Mouse (Mus musculus) heart, postnatal 0 days (tissue): ENCODE results near the gene Plcg2. TPM values are rescaled to one million over a fixed set of nuclear protein-coding genes. Genes with fewer than 3 reads are reported as not detected.

ENCODE experiments used
- ATAC-seq: fragments of 200-750 bp; cut with Nextera tagmentation; 2 replicates; pipeline ENCODE4 v1.8.0; 2017; ENCODE audit warnings: low read depth, moderate number of reproducible peaks, moderate library complexity; ENCODE audit not compliant: insufficient read depth
- DNase-seq: peaks from one replicate; pipeline ENCODE4 v3.0.0-alpha.2; 2016; ENCODE audit warnings: low spot score
- H3K27ac ChIP-seq: fragments of 300-500 bp; sonication (generic); 2 replicates; pipeline ENCODE4 v1.5.1; 2014; ENCODE audit warnings: low read depth, mild to moderate bottlenecking
- H3K27me3 ChIP-seq: fragments of 300-500 bp; sonication (generic); 2 replicates; pipeline ENCODE4 v1.6.1; 2014; ENCODE audit warnings: low read length, mixed read lengths; ENCODE audit not compliant: control insufficient read depth, insufficient read depth
- H3K36me3 ChIP-seq: fragments of 300-500 bp; sonication (generic); replicated peaks from 2 replicates; pipeline ENCODE4 v1.6.1; 2014; ENCODE audit warnings: low read length, mixed read lengths; ENCODE audit not compliant: control insufficient read depth, insufficient read depth
- H3K4me1 ChIP-seq: fragments of 300-500 bp; sonication (generic); 2 replicates; pipeline ENCODE4 v1.6.1; 2014; ENCODE audit warnings: antibody characterized with exemption; ENCODE audit not compliant: control insufficient read depth, insufficient read depth
- H3K4me2 ChIP-seq: fragments of 300-500 bp; sonication (generic); 2 replicates; pipeline ENCODE4 v1.6.1; 2014; ENCODE audit warnings: low read depth, mild to moderate bottlenecking, low read length, moderate library complexity
- H3K4me3 ChIP-seq: fragments of 300-500 bp; sonication (generic); 2 replicates; pipeline ENCODE4 v1.5.1; 2014; ENCODE audit warnings: low read depth, low read length
- H3K9ac ChIP-seq: fragments of 300-500 bp; sonication (generic); replicated peaks from 2 replicates; pipeline ENCODE4 v1.6.1; 2014; ENCODE audit warnings: low read depth, low read length, mixed read lengths
- H3K9me3 ChIP-seq: fragments of 300-500 bp; sonication (generic); replicated peaks from 2 replicates; pipeline ENCODE4 v1.6.1; 2016; ENCODE audit warnings: low read length; ENCODE audit not compliant: control insufficient read depth
- CTCF ChIP-seq: IDR thresholded peaks from 2 replicates; pipeline ENCODE4 v1.5.1; 2016; ENCODE audit warnings: antibody characterized with exemption, control low read depth, low read depth
- EP300 ChIP-seq: IDR thresholded peaks from 2 replicates; pipeline ENCODE4 v1.6.1; 2016; ENCODE audit warnings: antibody characterized with exemption, low read depth
- WGBS: fragments of 180-500 bp; shearing (Covaris S2); extraction: QIAGEN DNeasy Blood & Tissue Kit; methylation state at CpG from one replicate; pipeline ENCODE4 v1.1.7; 2014; 5-methylcytosine and 5-hydroxymethylcytosine counted together
- polyA plus RNA-seq: library from polyadenylated mRNA; unstranded; fragments of >200 nt; fragmentation: Nextera tagmentation; extraction: Ambion mirVana; gene quantifications from 2 replicates; pipeline ENCODE4 v1.2.1, GENCODE M21; 2015
- total RNA-seq: library from RNA; depleted of rRNA; stranded (reverse); fragments of >200 nt; gene quantifications from 2 replicates; pipeline ENCODE4 v1.2.3, GENCODE M21; 2014; ENCODE audit warnings: low replicate concordance

Gene Plcg2
- total and polyA plus RNA-seq, 2 experiments from 2014 or later, result 5.0 to 8.8 TPM

- Histone ChIP-seq H3K9me3 (peaks cover 4% of the 10 kb centered on the region; the same call in 1 of the 2 replicates), H3K4me3 (no peak overlapping the region), H3K4me2 (no peak overlapping the region), H3K36me3 (no peaks in the 10 kb centered on the region), H3K4me1 (no peaks in the 10 kb centered on the region), H3K27me3 (no peaks in the 10 kb centered on the region), H3K9ac (no peak overlapping the region), H3K27ac (no peak overlapping the region)
- ATAC-seq (no peak), DNase-seq (no peak)
- 71% methylated on average over 15 of the region's 15 CpGs for WGBS
- no peak for TF ChIP-seq EP300
- no peak for TF ChIP-seq CTCF
Observed at GRCm38 (mm10) chr8:117532381-117532972, 34.4 kb downstream of the Plcg2 start.

GRCm38 (mm10) chr8:117536862-117537261, 38.8 kb downstream of the Plcg2 start:
- Histone ChIP-seq H3K27ac (no peak overlapping the region), H3K4me1 (peaks cover 20% of the 10 kb centered on the region), H3K4me2 (no peak overlapping the region), H3K27me3 (no peaks in the 10 kb centered on the region), H3K9ac (no peak overlapping the region), H3K36me3 (no peaks in the 10 kb centered on the region), H3K9me3 (peaks cover 4% of the 10 kb centered on the region; the same call in 1 of the 2 replicates), H3K4me3 (no peak overlapping the region)
- no peak for ATAC-seq
- 64% methylated on average over 5 of the region's 6 CpGs for WGBS
- TF ChIP-seq CTCF (no peak), EP300 (no peak)
- DNase-seq, result no peak

GRCm38 (mm10) chr8:117537751-117538150, 39.7 kb downstream of the Plcg2 start:
- no peak overlapping the region for H3K9ac ChIP-seq
- WGBS, result 74% methylated on average over 7 of the region's 7 CpGs
- no peak overlapping the region for H3K4me3 ChIP-seq
- DNase-seq (no peak), ATAC-seq (no peak)
- peaks cover 4% of the 10 kb centered on the region; the same call in 1 of the 2 replicates for H3K9me3 ChIP-seq
- no peak overlapping the region for H3K27ac ChIP-seq
- peaks cover 20% of the 10 kb centered on the region for H3K4me1 ChIP-seq
- H3K36me3 ChIP-seq, result no peaks in the 10 kb centered on the region
- TF ChIP-seq CTCF (no peak), EP300 (no peak)
- H3K4me2 ChIP-seq, result no peak overlapping the region
- H3K27me3 ChIP-seq, result no peaks in the 10 kb centered on the region

GRCm38 (mm10) chr8:117542951-117543350, 44.9 kb downstream of the Plcg2 start:
- Histone ChIP-seq H3K36me3 (no peaks in the 10 kb centered on the region), H3K4me1 (peaks cover 34% of the 10 kb centered on the region), H3K4me3 (no peak overlapping the region), H3K4me2 (no peak overlapping the region), H3K9ac (no peak overlapping the region), H3K27ac (no peak overlapping the region), H3K27me3 (no peaks in the 10 kb centered on the region), H3K9me3 (no peaks in the 10 kb centered on the region)
- DNase-seq (no peak), ATAC-seq (no peak)
- TF ChIP-seq CTCF, result no peak
- TF ChIP-seq EP300, result no peak

GRCm38 (mm10) chr8:117543789-117544188, 45.7 kb downstream of the Plcg2 start:
- ATAC-seq (peak; percentile 82), DNase-seq (peak; percentile 68)
- H3K27ac ChIP-seq, result peak overlapping the region; percentile 49
- TF ChIP-seq CTCF (no peak), EP300 (no peak)
- H3K4me2 ChIP-seq, result no peak overlapping the region
- no peaks in the 10 kb centered on the region for H3K27me3 ChIP-seq
- H3K4me3 ChIP-seq, result no peak overlapping the region
- H3K4me1 ChIP-seq, result peaks cover 29% of the 10 kb centered on the region
- H3K36me3 ChIP-seq, result no peaks in the 10 kb centered on the region
- 21% methylated on average over 6 of the region's 6 CpGs for WGBS
- H3K9me3 ChIP-seq, result no peaks in the 10 kb centered on the region
- H3K9ac ChIP-seq, result no peak overlapping the region

- no peak overlapping the region for H3K4me2 ChIP-seq
- H3K9ac ChIP-seq, result no peak overlapping the region
- H3K9me3 ChIP-seq, result no peaks in the 10 kb centered on the region
- H3K36me3 ChIP-seq, result no peaks in the 10 kb centered on the region
- no peak overlapping the region for H3K4me3 ChIP-seq
- no peaks in the 10 kb centered on the region for H3K27me3 ChIP-seq
- 57% methylated on average over 8 of the region's 8 CpGs for WGBS
- TF ChIP-seq EP300 (no peak), CTCF (no peak)
- H3K4me1 ChIP-seq, result peaks cover 16% of the 10 kb centered on the region
- H3K27ac ChIP-seq, result no peak overlapping the region
- ATAC-seq (no peak), DNase-seq (no peak)
Observed at GRCm38 (mm10) chr8:117545043-117545442, 47.0 kb downstream of the Plcg2 start.
